In genomic region chr5:75934201-75934600, GRCm38 (mm10) we compare ENCODE assay signal across 13 mouse cellular contexts. TPM values are rescaled to one million over a fixed set of nuclear protein-coding genes. Genes with fewer than 3 reads are reported as not detected.
DNase-seq lines count a peak whose midpoint lies in the region; ATAC-seq and TF ChIP-seq lines count a peak whose summit lies in the region.
"Had no signal": no experiment of that assay in that cellular context is flagged by ENCODE, and none has a peak within 500 bp of the region (broad histone marks: within the 10 kb centered on the region; RNA-seq: fewer than 3 reads in every experiment).

No protein-coding gene starts in this region.

- H3K4me3 ChIP-seq in intestine, embryonic 14.5 days (ENCODE audit: low read depth, low read length): no peak overlapping the region
- no peak overlapping the region for H3K4me3 ChIP-seq in intestine, embryonic 16.5 days (ENCODE audit: low read length)
- H3K4me3 ChIP-seq in lung, postnatal 0 days (ENCODE audit: low read depth, low read length): no peak overlapping the region
- no peak overlapping the region for H3K4me3 ChIP-seq in brown adipose tissue, adult 24 weeks (ENCODE audit: insufficient read depth, low read depth, low read length)
- no peak overlapping the region for H3K4me3 ChIP-seq in left cerebral cortex, adult 2 months

- H3K27ac ChIP-seq in intestine, embryonic 14.5 days (ENCODE audit: low read depth): 0 out of 2 replicates have a peak overlapping the region, but pooled peaks have one; percentile 11
- H3K27ac ChIP-seq in intestine, embryonic 16.5 days (ENCODE audit: low read length): no peak overlapping the region
- H3K27ac ChIP-seq in lung, postnatal 0 days (ENCODE audit: low read length): peak overlapping the region; percentile 64
- peak overlapping the region; percentile 86 for H3K27ac ChIP-seq in brown adipose tissue, adult 24 weeks (replicated peaks; ENCODE audit: low read depth, low read length)
- no peak overlapping the region; the same call in 1 of the 2 replicates for H3K27ac ChIP-seq in left cerebral cortex, adult 2 months
- H3K27ac ChIP-seq: liver, embryonic 15.5 days had no signal

- WGBS in intestine, embryonic 14.5 days: 84% methylated on average over 10 of the region's 10 CpGs
- 84% methylated on average over 10 of the region's 10 CpGs for WGBS in intestine, embryonic 16.5 days
- WGBS in lung, postnatal 0 days: 71% methylated on average over 10 of the region's 10 CpGs

- H3K9me3 ChIP-seq in intestine, embryonic 14.5 days (ENCODE audit: control insufficient read depth, low read length): no peaks in the 10 kb centered on the region
- H3K9me3 ChIP-seq in intestine, embryonic 16.5 days (ENCODE audit: control insufficient read depth, low read length): no peaks in the 10 kb centered on the region
- no peaks in the 10 kb centered on the region for H3K9me3 ChIP-seq in lung, postnatal 0 days (ENCODE audit: low read length)
- H3K9me3 ChIP-seq: liver, embryonic 15.5 days had no signal

- no peak overlapping the region for H3K9ac ChIP-seq in intestine, embryonic 14.5 days (ENCODE audit: low read length)
- H3K9ac ChIP-seq in intestine, embryonic 16.5 days (ENCODE audit: low read depth, low read length): no peak overlapping the region
- H3K9ac ChIP-seq in lung, postnatal 0 days (replicated peaks; ENCODE audit: low read depth): no peak overlapping the region
- H3K9ac ChIP-seq: liver, embryonic 15.5 days had no signal

- H3K27me3 ChIP-seq in intestine, embryonic 14.5 days (replicated peaks; ENCODE audit: control insufficient read depth, insufficient read depth, low read length): no peaks in the 10 kb centered on the region
- no peaks in the 10 kb centered on the region for H3K27me3 ChIP-seq in intestine, embryonic 16.5 days (replicated peaks; ENCODE audit: control insufficient read depth, insufficient read depth, low read length)
- H3K27me3 ChIP-seq in lung, postnatal 0 days (replicated peaks; ENCODE audit: insufficient read depth, low read length): no peaks in the 10 kb centered on the region

- H3K4me2 ChIP-seq in intestine, embryonic 14.5 days (ENCODE audit: low read length): no peak overlapping the region
- H3K4me2 ChIP-seq in intestine, embryonic 16.5 days (ENCODE audit: low read depth, low read length): no peak overlapping the region
- H3K4me2 ChIP-seq in lung, postnatal 0 days (replicated peaks; ENCODE audit: low read depth, low read length): no peak overlapping the region
- H3K4me2 ChIP-seq: midbrain, embryonic 11.5 days had no signal

- no peaks in the 10 kb centered on the region; the same call in 1 of the 2 replicates for H3K36me3 ChIP-seq in intestine, embryonic 14.5 days (ENCODE audit: control insufficient read depth, insufficient read depth, low read length)
- H3K36me3 ChIP-seq in intestine, embryonic 16.5 days (ENCODE audit: control insufficient read depth, insufficient read depth, low read length): no peaks in the 10 kb centered on the region
- no peaks in the 10 kb centered on the region for H3K36me3 ChIP-seq in lung, postnatal 0 days (ENCODE audit: insufficient read depth, low read length)
- H3K36me3 ChIP-seq: liver, embryonic 15.5 days had no signal

- intact Hi-C loops in left cerebral cortex, adult 2 months (cut with DNase I): no loop called here

- no peak for TF ChIP-seq CTCF in lung, postnatal 0 days (IDR thresholded peaks at IDR 0.05)
- TF ChIP-seq CTCF in left cerebral cortex, adult 2 months (IDR thresholded peaks at IDR 0.05): no peak

- ATAC-seq in intestine, embryonic 14.5 days (replicated peaks; ENCODE audit: low FRiP score, low TSS enrichment, low read depth): no peak
- no peak for ATAC-seq in intestine, embryonic 16.5 days
- no peak for ATAC-seq in lung, postnatal 0 days
- ATAC-seq: activated CD4-positive, CD25-positive, alpha-beta regulatory T cell, adult 4 months; forebrain, embryonic 14.5 days; hindbrain, embryonic 16.5 days had no signal

- H3K4me1 ChIP-seq in intestine, embryonic 14.5 days (replicated peaks; ENCODE audit: control insufficient read depth, insufficient read depth, low read length): peaks cover 8% of the 10 kb centered on the region
- H3K4me1 ChIP-seq in intestine, embryonic 16.5 days (ENCODE audit: control insufficient read depth, insufficient read depth, low read length): no peaks in the 10 kb centered on the region
- peaks cover 3% of the 10 kb centered on the region; the same call in 1 of the 2 replicates for H3K4me1 ChIP-seq in lung, postnatal 0 days (ENCODE audit: insufficient read depth, low read depth, low read length)
- peaks cover 16% of the 10 kb centered on the region for H3K4me1 ChIP-seq in brown adipose tissue, adult 24 weeks (ENCODE audit: control insufficient read depth, insufficient read depth, insufficient read length, low read length)

- no peak for DNase-seq in intestine, embryonic 14.5 days (ENCODE audit: low spot score)
- no peak for DNase-seq in lung, postnatal 0 days (ENCODE audit: low spot score)
- no peak for DNase-seq in lung, postnatal 36 days
- peak; percentile 34 for DNase-seq in thymus, postnatal 4 days
- no peak for DNase-seq in left cerebral cortex, adult 2 months (ENCODE audit: extremely low spot score in 1 of 2, low spot score in 2 of 2)
- DNase-seq: cerebellum, adult 9-11 months had no signal

- TF ChIP-seq EP300 in lung, postnatal 0 days (IDR thresholded peaks at IDR 0.05): no peak

RNA-seq across cellular contexts. Expression of gene Kdr, which starts 44.1 kb away (rescaled TPM):
- polyA plus RNA-seq in intestine, embryonic 14.5 days (2014; fragmentation: Nextera tagmentation; extraction: Ambion mirVana): 30.0 and 32.2 TPM in 2 replicates
- 19.6 and 21.6 TPM in 2 replicates for polyA plus RNA-seq in intestine, embryonic 16.5 days (2015; fragmentation: Nextera tagmentation; extraction: Ambion mirVana)
- polyA plus RNA-seq in lung, postnatal 0 days (2015; fragmentation: Nextera tagmentation; extraction: Ambion mirVana): 46.4 and 69.4 TPM in 2 replicates
- polyA plus RNA-seq in brown adipose tissue, adult 24 weeks (2012; ENCODE audit: insufficient read depth, insufficient read length, missing spikeins): 22.0 and 39.9 TPM in 2 replicates
- 1 to 10 TPM; 4.6 to 6.2 TPM for total RNA-seq in left cerebral cortex, adult 2 months (2021)

Comparison
In these comparisons a context has a peak if more than half of its experiments do, and no peak if none do; other contexts are left out.
1. H3K27ac ChIP-seq: peak in intestine, embryonic 14.5 days (single experiment), lung, postnatal 0 days (single experiment) and brown adipose tissue, adult 24 weeks (single experiment); none in intestine, embryonic 16.5 days (single experiment) and left cerebral cortex, adult 2 months (single experiment).